Mouse (Mus musculus) erythroblast, embryonic 14.5 days (primary cell): ENCODE results near the gene Vtn.

Source experiments
- GATA1 ChIP-seq: IDR thresholded peaks from 2 replicates; pipeline ENCODE4 v1.6.1; 2012; ENCODE audit warnings: low read length, inconsistent platforms, mixed read lengths
- TAL1 ChIP-seq: IDR thresholded peaks from 3 replicates; pipeline ENCODE4 v1.6.1; 2012; ENCODE audit warnings: low read length, inconsistent platforms, mixed read lengths

- TF ChIP-seq GATA1 (no peak), TAL1 (no peak)
Measured at GRCm38 (mm10) chr11:78528714-78529113, 29.8 kb downstream of the Vtn start.
